Mouse (Mus musculus): ENCODE measurements around the gene Arhgef15.
A peak's percentile ranks its signal among the peaks of the same experiment; 100 is the strongest.
"Not testable (repeated sequence)": the region's sequence is repeated elsewhere in the genome, so short reads cannot be mapped to it uniquely, and the experiment has no call there.

Arhgef15 gene

DNA sequence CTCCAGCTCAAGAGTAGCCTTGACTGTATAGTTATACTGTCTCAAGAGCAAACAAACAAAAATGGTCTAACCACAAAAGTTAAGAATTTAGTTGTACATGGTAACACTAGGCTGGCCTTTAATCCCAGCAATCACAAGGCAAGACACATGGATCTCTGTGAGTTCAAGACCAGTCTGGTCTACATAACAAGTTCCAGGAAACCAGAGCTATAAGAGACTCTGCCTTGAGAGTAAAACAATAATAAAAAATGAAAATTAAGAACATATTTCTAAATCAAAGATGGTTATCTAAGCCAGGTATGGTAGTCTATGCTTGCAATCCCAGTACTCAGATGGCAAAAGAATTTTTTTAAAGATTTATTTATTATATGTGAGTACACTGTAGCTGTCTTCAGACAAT, 7.8 kb upstream of the Arhgef15 start:
- DNase-seq (ENCODE audit: low spot score), result no peak

DNA sequence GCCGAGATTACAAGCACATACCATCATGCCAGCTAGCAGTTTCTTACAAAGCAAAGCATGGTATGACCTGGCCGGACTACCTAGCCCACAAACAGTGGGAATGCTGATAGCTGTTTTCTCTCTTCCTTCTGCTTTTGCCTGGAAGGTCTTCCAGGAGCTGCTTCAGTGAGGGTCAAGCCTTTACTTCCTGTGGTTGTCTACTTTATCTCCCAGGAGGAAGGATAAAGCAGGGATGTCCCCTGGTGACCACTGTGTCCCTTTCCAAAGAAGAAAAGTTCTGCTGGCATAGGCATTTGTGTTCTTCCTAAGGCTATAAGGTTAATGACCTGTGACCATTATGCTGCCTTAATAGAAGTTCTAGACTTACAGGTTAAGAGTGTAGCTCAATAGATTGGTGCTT, 6.1 kb upstream of the Arhgef15 start:
- no peak for DNase-seq (ENCODE audit: low spot score)

- DNase-seq (ENCODE audit: low spot score), result not testable (repeated sequence)
Observed at GRCm38 (mm10) chr11:68962159-68962558, 4.9 kb upstream of the Arhgef15 start.

- no peak for DNase-seq (ENCODE audit: low spot score)
Observed at GRCm38 (mm10) chr11:68961596-68961995, 4.3 kb upstream of the Arhgef15 start.

DNA sequence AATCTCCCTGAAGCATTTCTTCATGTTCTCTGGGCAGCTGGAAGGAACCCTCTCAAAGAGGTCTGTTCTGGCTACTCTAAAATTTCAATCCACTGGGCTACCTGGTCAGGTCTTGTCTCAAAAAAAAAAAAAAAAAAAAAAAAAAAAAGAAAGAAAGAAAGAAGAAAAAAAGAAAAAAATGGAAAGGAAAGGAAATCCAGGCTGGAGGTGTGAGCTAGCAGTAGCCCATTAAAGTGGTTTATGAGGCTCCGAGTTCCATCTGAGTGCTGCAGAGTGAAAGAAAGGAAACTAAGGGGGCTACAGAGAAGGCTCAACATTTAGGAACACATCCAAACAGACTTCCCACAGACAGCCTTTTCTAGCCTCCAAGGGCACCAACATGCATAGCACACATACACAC, 691 bp upstream of the Arhgef15 start:
- DNase-seq (ENCODE audit: low spot score), result no peak

- DNase-seq (ENCODE audit: low spot score), result no peak
Observed at GRCm38 (mm10) chr11:68956697-68957096, 583 bp downstream of the Arhgef15 start.

GRCm38 (mm10) chr11:68956107-68956506, 1.2 kb downstream of the Arhgef15 start:
- no peak for DNase-seq (ENCODE audit: low spot score)

DNA sequence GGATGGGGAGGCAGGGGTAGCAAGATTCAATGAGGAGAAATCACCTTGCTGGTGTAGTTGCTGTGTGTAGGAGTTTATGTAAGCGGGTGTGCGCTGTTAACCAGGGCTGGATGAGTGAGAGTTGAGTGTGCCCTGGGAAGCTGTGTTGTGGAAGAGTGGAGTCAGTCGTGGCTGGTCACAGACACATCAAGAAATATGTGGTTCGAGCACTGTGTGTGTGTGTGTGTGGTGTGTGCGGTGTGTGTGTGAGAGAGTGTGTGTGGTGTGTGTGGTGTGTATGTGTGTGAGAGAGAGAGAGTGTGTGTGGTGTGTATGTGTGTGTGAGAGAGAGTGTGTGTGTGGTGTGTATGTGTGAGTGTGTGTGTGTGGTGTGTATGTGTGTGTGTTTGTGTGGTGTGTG, 1.8 kb downstream of the Arhgef15 start:
- DNase-seq (ENCODE audit: low spot score), result no peak

DNA sequence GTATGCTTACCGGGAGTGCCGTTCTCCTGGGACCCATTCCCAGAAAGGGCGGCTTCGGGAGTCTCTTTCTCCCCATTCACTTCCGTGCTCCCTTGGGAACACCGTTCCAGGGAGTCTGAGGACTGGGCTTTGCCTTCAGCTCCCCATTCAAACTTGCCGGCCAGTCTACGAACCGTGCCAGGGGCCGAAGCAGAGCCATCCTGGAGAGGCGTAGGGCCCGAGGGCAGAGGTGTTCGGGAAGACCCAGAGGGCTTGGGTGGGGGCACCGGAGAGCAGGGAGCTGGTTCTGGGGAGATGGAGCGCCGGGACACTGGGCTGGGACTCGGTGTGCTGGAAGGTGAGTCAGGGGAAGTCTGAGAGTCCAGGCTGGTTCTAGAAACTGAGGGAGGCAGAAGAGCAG, 2.9 kb downstream of the Arhgef15 start:
- DNase-seq (ENCODE audit: low spot score), result no peak

GRCm38 (mm10) chr11:68953903-68954302, 3.4 kb downstream of the Arhgef15 start:
- DNase-seq (ENCODE audit: low spot score), result no peak

DNA sequence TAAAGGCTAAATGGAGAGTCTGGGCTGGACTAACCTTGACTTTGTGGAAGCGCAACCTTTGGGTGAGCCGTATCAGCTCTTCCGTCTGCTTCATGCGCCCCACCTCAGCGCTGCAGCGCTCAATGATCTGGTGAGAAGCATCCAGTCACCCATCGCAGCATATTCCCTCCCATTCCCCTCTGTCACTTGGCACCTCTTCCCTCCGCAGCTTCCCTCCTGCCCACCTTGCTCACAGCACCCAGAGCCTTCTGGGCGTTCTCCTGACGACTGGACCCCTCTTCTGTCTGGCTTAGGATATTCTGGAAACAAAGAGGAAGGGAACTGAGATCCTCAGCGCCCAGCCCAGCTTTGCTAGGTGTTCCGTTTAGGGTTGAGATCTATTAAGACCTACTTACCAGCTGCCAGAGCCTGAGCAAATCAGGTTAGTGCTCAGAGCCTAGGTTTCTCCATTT, 9.7 kb downstream of the Arhgef15 start:
- no peak for DNase-seq (ENCODE audit: low spot score)

GRCm38 (mm10) chr11:68946806-68947440, 10.4 kb downstream of the Arhgef15 start:
- no peak for DNase-seq (ENCODE audit: low spot score)

- DNase-seq (ENCODE audit: low spot score), result no peak
Observed at GRCm38 (mm10) chr11:68946001-68946400, 11.3 kb downstream of the Arhgef15 start.

DNA sequence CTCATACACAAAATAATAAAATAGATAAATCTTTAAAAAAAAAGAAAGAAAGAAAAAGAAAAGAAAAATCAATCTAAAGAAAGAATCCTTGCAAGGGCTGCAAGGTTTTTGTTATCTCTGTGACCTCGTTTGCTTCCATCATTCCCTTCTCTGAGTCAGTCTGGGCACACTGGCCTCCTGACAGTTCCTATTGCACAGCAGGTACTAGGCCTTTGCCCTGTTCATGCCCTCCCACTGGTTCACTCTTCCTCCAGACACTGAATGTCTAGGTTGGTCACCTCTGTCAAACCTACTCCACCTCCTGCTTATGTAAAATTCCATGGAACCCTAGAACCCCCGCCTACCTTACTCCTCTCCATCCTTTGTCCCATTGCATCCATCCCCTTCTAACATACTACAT, 12.0 kb downstream of the Arhgef15 start:
- DNase-seq (ENCODE audit: low spot score), result no peak

- DNase-seq (ENCODE audit: low spot score), result no peak
Observed at GRCm38 (mm10) chr11:68942731-68943130, 14.5 kb downstream of the Arhgef15 start.

- DNase-seq (ENCODE audit: low spot score), result no peak
Observed at GRCm38 (mm10) chr11:68940516-68940915, 16.8 kb downstream of the Arhgef15 start.

DNA sequence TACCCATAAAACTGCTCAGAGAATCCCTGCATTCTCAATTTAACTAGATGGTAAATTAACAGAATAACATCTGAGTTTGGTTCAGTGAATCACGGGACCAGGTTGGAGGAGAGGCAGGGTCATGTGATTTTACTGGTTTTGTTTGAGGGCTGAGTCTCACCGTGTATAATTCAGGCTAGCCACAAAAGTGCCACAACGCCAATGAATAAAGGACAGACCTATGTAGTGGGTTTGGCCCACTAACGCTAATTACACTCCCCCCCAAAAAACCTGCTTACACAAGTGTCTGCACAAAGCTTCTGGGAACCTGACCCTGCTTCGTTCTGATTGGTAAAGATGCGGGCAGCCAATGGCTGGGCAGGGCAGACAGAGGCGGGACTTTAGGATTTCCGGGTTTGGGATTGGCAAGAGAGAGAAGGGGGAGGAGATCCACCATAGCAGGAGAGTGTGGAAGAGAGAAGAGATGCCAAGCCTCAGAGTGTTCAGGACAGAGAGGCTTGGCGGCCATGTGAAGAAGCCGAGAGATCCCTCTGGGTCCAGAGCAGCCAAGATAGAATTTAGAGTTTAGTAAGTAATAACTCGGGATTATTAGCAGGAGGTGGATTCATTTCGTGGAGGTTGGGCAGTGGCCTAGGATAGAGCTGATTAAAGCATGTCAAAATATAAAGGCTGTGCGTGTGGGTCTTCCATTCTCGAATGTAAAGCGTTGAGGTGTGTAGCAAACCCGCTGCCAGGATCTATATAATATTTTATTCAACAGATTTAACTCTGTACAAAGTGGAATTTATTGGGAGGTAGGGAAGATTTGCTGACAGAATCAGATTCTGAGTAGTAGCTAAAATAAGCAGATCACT, 17.6 kb downstream of the Arhgef15 start:
- peak; percentile 91 for DNase-seq (ENCODE audit: low spot score)

DNA sequence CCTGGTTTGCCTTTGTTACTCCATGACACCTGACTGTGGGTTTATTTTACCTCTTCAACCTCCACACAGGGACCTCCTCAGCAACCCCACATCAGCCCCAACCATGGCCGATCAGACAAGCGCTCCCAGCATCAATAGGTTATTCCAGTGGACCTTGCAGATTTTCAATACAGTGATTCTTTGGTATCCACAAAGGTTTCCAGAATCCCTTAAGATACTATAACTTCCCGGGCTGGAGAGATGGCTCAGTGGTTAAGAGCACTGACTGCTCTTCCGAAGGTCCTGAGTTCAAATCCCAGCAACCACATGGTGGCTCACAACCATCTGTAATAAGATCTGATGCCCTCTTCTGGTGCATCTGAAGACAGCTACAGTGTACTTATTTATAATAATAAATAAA, 20.3 kb downstream of the Arhgef15 start:
- DNase-seq (ENCODE audit: low spot score), result not testable (repeated sequence)

- DNase-seq (ENCODE audit: low spot score), result no peak
Observed at GRCm38 (mm10) chr11:68933885-68934507, 23.3 kb downstream of the Arhgef15 start.

DNA sequence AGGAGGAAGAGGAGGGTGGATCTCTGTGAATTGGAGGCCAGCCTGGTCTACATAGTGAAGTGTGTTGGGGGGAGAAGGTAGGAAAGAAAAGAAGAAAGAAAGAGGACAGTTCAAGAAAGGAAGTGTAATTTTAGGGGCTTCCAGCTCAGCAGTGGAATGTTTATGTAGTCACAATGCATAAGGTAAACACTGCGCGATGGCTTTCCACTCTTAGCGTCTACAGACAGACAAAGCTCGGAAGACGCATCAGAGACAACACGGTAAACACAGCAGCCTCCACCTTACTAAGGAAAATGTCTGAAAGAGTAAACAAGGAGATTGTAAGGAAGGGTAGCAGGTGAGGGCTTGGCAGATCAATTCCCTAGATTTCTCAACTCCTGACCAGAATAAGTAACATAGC, 27.3 kb downstream of the Arhgef15 start:
- DNase-seq (ENCODE audit: low spot score), result no peak

DNA sequence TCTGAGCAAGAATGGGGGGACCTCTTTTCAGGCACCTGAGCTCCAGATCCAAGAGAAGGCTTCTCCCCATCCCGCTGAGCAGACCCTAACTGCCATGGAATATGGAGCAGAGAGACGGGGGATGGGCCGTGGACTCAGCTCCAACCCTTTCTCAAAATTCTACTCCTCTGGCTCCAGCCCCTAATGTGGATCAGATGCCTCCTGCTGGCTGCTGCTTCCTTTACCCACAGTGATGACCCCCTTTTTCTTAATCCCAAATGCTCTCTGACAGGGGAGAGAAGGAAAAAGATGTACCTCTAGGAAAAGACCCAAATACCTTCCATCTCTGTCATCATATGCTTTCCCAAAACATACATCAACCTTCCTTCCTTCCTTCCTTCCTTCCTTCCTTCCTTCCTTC, 30.3 kb downstream of the Arhgef15 start, which contains the start of gene Odf4:
Odf4 (minus strand) TSS at position 101 of the 400 bp plus-strand sequence.
- DNase-seq (ENCODE audit: low spot score), result no peak

DNA sequence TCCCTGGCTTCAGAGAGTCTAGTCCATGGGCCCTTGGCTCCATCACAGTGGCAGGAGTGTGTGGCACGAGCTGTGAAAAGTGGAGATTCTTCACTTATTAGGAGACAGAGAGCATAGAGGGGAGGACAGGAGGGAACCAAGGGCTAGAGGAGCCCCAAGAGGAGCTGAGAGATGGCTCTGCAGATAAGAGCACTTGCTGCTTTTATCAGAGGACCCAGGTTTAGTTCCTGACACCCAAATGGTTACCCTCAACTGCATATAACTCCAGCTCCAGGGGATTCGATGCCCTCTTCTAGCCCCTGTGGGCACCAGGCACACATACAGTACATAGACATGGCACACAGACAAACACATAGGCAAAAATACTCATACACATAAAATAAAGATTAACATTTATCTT, 32.5 kb downstream of the Arhgef15 start:
- no peak for DNase-seq (ENCODE audit: low spot score)

DNA sequence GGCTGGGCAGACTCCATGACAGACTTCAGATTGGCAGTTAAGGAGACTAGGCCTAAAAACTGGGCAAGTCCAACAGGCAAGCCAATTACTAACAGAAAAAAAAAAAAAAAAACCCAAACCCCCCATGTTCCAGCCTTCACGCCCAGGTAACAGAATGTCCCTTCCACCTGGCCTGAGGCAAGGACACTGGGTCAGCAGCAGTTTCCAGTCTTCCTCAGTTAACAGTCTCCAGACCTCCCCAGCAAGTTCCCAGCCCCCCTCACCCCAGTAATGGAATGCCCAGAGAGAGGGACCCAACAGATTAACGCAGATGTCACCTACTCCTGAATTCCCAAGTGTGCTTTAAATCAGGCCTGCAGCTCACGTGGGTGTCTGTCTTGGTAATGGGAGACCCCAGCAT, 34.1 kb downstream of the Arhgef15 start:
- no peak for DNase-seq (ENCODE audit: low spot score)

Measured in yolk sac, embryonic 10.5 days (tissue).